Mouse (Mus musculus) spleen, adult 2 months (tissue): ENCODE results near the gene Fam189a2. TPM values are rescaled to one million over a fixed set of nuclear protein-coding genes. Genes with fewer than 3 reads are reported as not detected.

Source experiments
- DNase-seq, 2 experiments: peaks; one replicate each; pipeline versions ENCODE4 v3.0.0 to v3.0.0-alpha.2; 2012 to 2021; ENCODE audit warnings: low spot score in 2 of 2, low read depth in 1 of 2
- H3K27ac ChIP-seq: fragments of 200-500 bp; 2 replicates; pipeline ENCODE4 v1.5.1; 2012; ENCODE audit warnings: low read length, inconsistent platforms; ENCODE audit not compliant: insufficient read depth
- H3K27me3 ChIP-seq: fragments of 200-500 bp; 2 replicates; pipeline ENCODE4 v1.6.1; 2012; ENCODE audit warnings: mild to moderate bottlenecking, moderate library complexity, low read length, inconsistent platforms; ENCODE audit not compliant: control insufficient read depth, insufficient read depth
- H3K36me3 ChIP-seq: fragments of 200-500 bp; 2 replicates; pipeline ENCODE4 v1.6.1; 2012; ENCODE audit warnings: mild to moderate bottlenecking, low read length, inconsistent platforms; ENCODE audit not compliant: control insufficient read depth, insufficient read depth
- H3K4me1 ChIP-seq: fragments of 200-500 bp; 2 replicates; pipeline ENCODE4 v1.6.1; 2011; ENCODE audit warnings: inconsistent platforms; ENCODE audit not compliant: control insufficient read depth, insufficient read depth, insufficient read length
- H3K4me3 ChIP-seq: fragments of 200-500 bp; 2 replicates; pipeline ENCODE4 v1.5.1; 2011; ENCODE audit warnings: mild to moderate bottlenecking, inconsistent platforms; ENCODE audit not compliant: insufficient read depth, insufficient read length; ENCODE audit errors: extremely low read depth
- CTCF ChIP-seq: fragments of 200-500 bp; IDR thresholded peaks from 2 replicates; pipeline ENCODE4 v1.5.1; 2011; ENCODE audit warnings: mild to moderate bottlenecking, inconsistent platforms; ENCODE audit not compliant: insufficient read depth, insufficient read length, insufficient replicate concordance; ENCODE audit errors: extremely low read depth
- POLR2A ChIP-seq: fragments of 200-500 bp; IDR thresholded peaks from 2 replicates; pipeline ENCODE4 v1.6.1; 2011; ENCODE audit warnings: low read depth, low read length, inconsistent platforms
- WGBS: fragments of 180-500 bp; shearing (Covaris S2); methylation state at CpG from one replicate; pipeline ENCODE4 v1.1.7; 2018; 5-methylcytosine and 5-hydroxymethylcytosine counted together
- polyA plus RNA-seq: library from polyadenylated mRNA; depleted of rRNA; stranded (reverse); fragments of >200 nt; gene quantifications from 2 replicates; pipeline ENCODE4 v1.2.3, GENCODE M21; 2012

Gene Fam189a2
- polyA plus RNA-seq, 1 experiment: 1.8 TPM

- WGBS: 74% methylated on average over 7 of the region's 7 CpGs
- DNase-seq: no peak
These were observed 70.9 kb downstream of the Fam189a2 start for GRCm38 (mm10) chr19:23959870-23960269.

GRCm38 (mm10) chr19:23958925-23959324, 71.9 kb downstream of the Fam189a2 start:
- H3K4me3 ChIP-seq: no peak overlapping the region
- no peak for DNase-seq
- no peak overlapping the region for H3K27ac ChIP-seq
- H3K36me3 ChIP-seq: no peaks in the 10 kb centered on the region
- no peaks in the 10 kb centered on the region for H3K27me3 ChIP-seq
- TF ChIP-seq CTCF (no peak), POLR2A (no peak)
- no peaks in the 10 kb centered on the region for H3K4me1 ChIP-seq
- 60% methylated on average over 6 of the region's 6 CpGs for WGBS

More at GRCm38 (mm10) chr19:23959870-23960269, 70.9 kb downstream of the Fam189a2 start:
- H3K36me3 ChIP-seq: no peaks in the 10 kb centered on the region
- no peaks in the 10 kb centered on the region for H3K27me3 ChIP-seq
- no peak overlapping the region for H3K4me3 ChIP-seq
- TF ChIP-seq CTCF (no peak), POLR2A (no peak)
- H3K27ac ChIP-seq: no peak overlapping the region
- H3K4me1 ChIP-seq: no peaks in the 10 kb centered on the region

GRCm38 (mm10) chr19:23957563-23957962, 73.3 kb downstream of the Fam189a2 start:
- 78% methylated on average over 7 of the region's 7 CpGs for WGBS
- no peak overlapping the region for H3K4me3 ChIP-seq

GRCm38 (mm10) chr19:23956299-23956975, 74.4 kb downstream of the Fam189a2 start:
- H3K4me1 ChIP-seq: no peaks in the 10 kb centered on the region
- H3K36me3 ChIP-seq: no peaks in the 10 kb centered on the region
- H3K27ac ChIP-seq: no peak overlapping the region
- DNase-seq: no peak
- TF ChIP-seq POLR2A (no peak), CTCF (no peak)
- 79% methylated on average over 17 of the region's 17 CpGs for WGBS
- H3K27me3 ChIP-seq: no peaks in the 10 kb centered on the region
- H3K4me3 ChIP-seq: no peak overlapping the region

More at GRCm38 (mm10) chr19:23957563-23957962, 73.3 kb downstream of the Fam189a2 start:
- Histone ChIP-seq H3K27ac (no peak overlapping the region), H3K4me1 (no peaks in the 10 kb centered on the region), H3K27me3 (no peaks in the 10 kb centered on the region), H3K36me3 (no peaks in the 10 kb centered on the region)
- no peak for DNase-seq
- TF ChIP-seq POLR2A: no peak
- TF ChIP-seq CTCF: no peak

- no peak for TF ChIP-seq POLR2A
- 94% methylated on average over 8 of the region's 8 CpGs for WGBS
- no peak for DNase-seq
These were observed 75.4 kb downstream of the Fam189a2 start for GRCm38 (mm10) chr19:23955461-23955860.

GRCm38 (mm10) chr19:23948301-23949000, 82.4 kb downstream of the Fam189a2 start:
- Histone ChIP-seq H3K4me1 (no peaks in the 10 kb centered on the region), H3K27ac (no peak overlapping the region), H3K36me3 (no peaks in the 10 kb centered on the region), H3K27me3 (no peaks in the 10 kb centered on the region), H3K4me3 (no peak overlapping the region)
- TF ChIP-seq POLR2A (no peak), CTCF (no peak)
- DNase-seq: no peak
- 76% methylated on average over 12 of the region's 12 CpGs for WGBS

More at GRCm38 (mm10) chr19:23955461-23955860, 75.4 kb downstream of the Fam189a2 start:
- no peak overlapping the region for H3K4me3 ChIP-seq
- H3K36me3 ChIP-seq: no peaks in the 10 kb centered on the region
- no peak overlapping the region for H3K27ac ChIP-seq
- no peaks in the 10 kb centered on the region for H3K4me1 ChIP-seq
- no peaks in the 10 kb centered on the region for H3K27me3 ChIP-seq

- H3K27me3 ChIP-seq: no peaks in the 10 kb centered on the region
- DNase-seq: no peak
These were observed 82.9 kb downstream of the Fam189a2 start for GRCm38 (mm10) chr19:23947871-23948270.

More at GRCm38 (mm10) chr19:23947871-23948270, 82.9 kb downstream of the Fam189a2 start:
- TF ChIP-seq POLR2A (no peak), CTCF (no peak)
- WGBS: 84% methylated on average over 4 of the region's 4 CpGs
- Histone ChIP-seq H3K27ac (no peak overlapping the region), H3K4me3 (no peak overlapping the region), H3K36me3 (no peaks in the 10 kb centered on the region), H3K4me1 (no peaks in the 10 kb centered on the region)
